Mouse (Mus musculus) liver, postnatal 0 days (tissue): ENCODE data around the gene Sec14l5.

Experiments used
- CTCF ChIP-seq: sonication (generic); IDR thresholded peaks from 2 replicates; pipeline ENCODE4 v1.5.1; 2016; ENCODE audit warnings: antibody characterized with exemption, low read depth
- EP300 ChIP-seq: IDR thresholded peaks from 2 replicates; pipeline ENCODE4 v1.6.1; 2016; ENCODE audit warnings: antibody characterized with exemption, low read depth, mild to moderate bottlenecking

DNA sequence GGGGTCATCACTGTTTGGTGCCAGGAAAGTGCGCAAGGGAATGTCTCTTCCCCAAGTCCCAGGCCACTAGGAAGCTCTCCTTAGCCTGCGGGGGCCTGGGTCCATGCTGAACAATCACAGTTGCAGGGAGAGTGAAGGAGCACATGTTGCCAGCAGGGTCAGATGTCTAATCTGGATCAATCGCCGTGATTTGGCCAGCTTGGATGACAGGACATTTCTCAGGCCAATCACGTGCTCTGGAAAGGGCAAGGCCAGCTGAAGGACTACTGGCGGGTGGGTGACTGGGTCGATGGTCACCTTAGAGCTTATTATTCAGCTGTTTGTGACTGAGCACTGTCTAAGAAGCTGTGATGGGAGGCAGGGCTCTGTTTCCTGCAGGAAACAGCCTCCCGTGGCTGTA, 37.2 kb downstream of the Sec14l5 start:
- TF ChIP-seq CTCF (no peak), EP300 (no peak)
